Mouse (Mus musculus) small intestine, adult 2 months (tissue): ENCODE results near the gene Tnfsf14. TPM values are rescaled to one million over a fixed set of nuclear protein-coding genes. Genes with fewer than 3 reads are reported as not detected.

Experiments used
- H3K27ac ChIP-seq: fragments of 200-500 bp; 2 replicates; pipeline ENCODE4 v1.5.1; 2012; ENCODE audit warnings: low read depth, low read length, control low read depth, inconsistent platforms; ENCODE audit not compliant: insufficient read depth
- H3K27me3 ChIP-seq: fragments of 200-500 bp; 2 replicates; pipeline ENCODE4 v1.6.1; 2012; ENCODE audit warnings: mild to moderate bottlenecking, moderate library complexity, low read length, inconsistent platforms; ENCODE audit not compliant: control insufficient read depth, insufficient read depth
- H3K36me3 ChIP-seq: fragments of 200-500 bp; 2 replicates; pipeline ENCODE4 v1.6.1; 2012; ENCODE audit warnings: mild to moderate bottlenecking, low read length, control low read depth, inconsistent platforms; ENCODE audit not compliant: control insufficient read depth, insufficient read depth
- H3K4me1 ChIP-seq: fragments of 200-500 bp; 2 replicates; pipeline ENCODE4 v1.6.1; 2012; ENCODE audit warnings: low read length, inconsistent platforms, mixed read lengths; ENCODE audit not compliant: control insufficient read depth, insufficient read depth, insufficient read length
- H3K4me3 ChIP-seq: fragments of 200-500 bp; 2 replicates; pipeline ENCODE4 v1.5.1; 2012; ENCODE audit warnings: low read depth, mild to moderate bottlenecking, control low read depth, inconsistent platforms, low read length, moderate library complexity
- CTCF ChIP-seq: fragments of 200-500 bp; IDR thresholded peaks from 2 replicates; pipeline ENCODE4 v1.5.1; 2012; ENCODE audit warnings: low read depth, mild to moderate bottlenecking, control low read depth, inconsistent platforms, low read length, moderate library complexity, mixed read lengths; ENCODE audit not compliant: insufficient replicate concordance, insufficient read length; ENCODE audit errors: extremely low read depth
- POLR2A ChIP-seq: fragments of 200-500 bp; IDR thresholded peaks from 2 replicates; pipeline ENCODE4 v1.6.1; 2012; ENCODE audit warnings: low read depth, mild to moderate bottlenecking, control low read depth, inconsistent platforms, low read length, moderate library complexity
- WGBS: fragments of 180-500 bp; shearing (Covaris S2); methylation state at CpG from one replicate; pipeline ENCODE4 v1.1.7; 2018; 5-methylcytosine and 5-hydroxymethylcytosine counted together
- polyA plus RNA-seq: library from polyadenylated mRNA; depleted of rRNA; stranded (reverse); fragments of >200 nt; gene quantifications from 2 replicates; pipeline ENCODE4 v1.2.3, GENCODE M21; 2012; rRNA removed

Gene Tnfsf14
- polyA plus RNA-seq: 0.79 and 0.98 TPM in 2 replicates

DNA sequence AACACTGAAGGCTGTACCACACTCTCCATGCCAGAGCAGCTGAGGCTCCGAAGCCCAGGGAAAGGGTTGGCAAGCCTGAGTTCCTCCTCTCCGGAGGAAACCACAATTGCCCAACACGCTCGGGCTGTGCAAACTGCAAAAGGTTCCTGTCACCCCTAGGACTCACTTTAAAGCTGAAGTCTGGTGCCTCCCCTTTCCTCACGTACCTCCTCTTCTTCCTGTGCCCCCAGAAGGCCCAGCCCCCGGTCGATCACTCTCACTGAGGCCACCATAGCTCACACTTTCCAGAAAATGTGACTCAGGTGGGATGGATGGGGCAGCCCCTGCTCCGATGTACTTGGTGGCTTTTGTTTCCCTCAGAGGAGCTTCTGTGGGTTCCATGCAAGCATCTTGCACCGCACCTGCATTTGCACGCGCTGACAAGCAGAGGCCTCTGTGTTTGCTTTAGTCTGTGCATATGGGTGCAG, at the start of gene Tnfsf14:
TSS of gene Tnfsf14 (minus strand) at position 137 of the 467 bp plus-strand sequence.
- H3K4me3 ChIP-seq: peak within 1 kb of the TSS; percentile 40
- WGBS: 68% methylated on average over 11 of the region's 11 CpGs

DNA sequence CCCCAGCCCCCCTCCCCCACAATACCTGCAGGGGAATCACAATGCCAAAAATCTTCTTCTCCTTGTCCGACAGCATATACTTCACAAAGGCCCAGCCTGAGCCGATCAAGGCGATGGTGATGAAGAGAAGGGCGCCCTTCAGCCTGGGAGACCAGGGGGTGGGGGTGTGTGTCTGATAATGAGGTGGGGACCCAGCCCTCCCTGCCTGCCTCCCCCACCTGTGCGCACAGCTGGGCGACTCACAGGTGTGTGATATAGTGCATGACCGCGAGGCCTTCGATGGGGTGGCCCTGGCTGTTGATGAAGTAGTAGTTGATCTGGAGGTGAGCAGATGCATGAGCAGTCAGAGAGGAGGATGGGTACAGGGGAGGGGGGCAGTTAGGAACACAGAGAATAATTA, 43.2 kb upstream of the Tnfsf14 start:
- 95% methylated on average over 9 of the region's 9 CpGs for WGBS
- peaks cover 32% of the 10 kb centered on the region for H3K36me3 ChIP-seq
- peaks cover 13% of the 10 kb centered on the region for H3K4me1 ChIP-seq
- no peak for TF ChIP-seq CTCF
- no peaks in the 10 kb centered on the region for H3K27me3 ChIP-seq
- no peak overlapping the region for H3K27ac ChIP-seq
- H3K4me3 ChIP-seq: no peak overlapping the region

More for the DNA sequence above, at the start of gene Tnfsf14:
- H3K27me3 ChIP-seq: no peaks in the 10 kb centered on the region
- H3K36me3 ChIP-seq: no peaks in the 10 kb centered on the region
- no peaks in the 10 kb centered on the region for H3K4me1 ChIP-seq
- TF ChIP-seq CTCF (no peak), POLR2A (no peak)
- no peak within 1 kb of the TSS for H3K27ac ChIP-seq

DNA sequence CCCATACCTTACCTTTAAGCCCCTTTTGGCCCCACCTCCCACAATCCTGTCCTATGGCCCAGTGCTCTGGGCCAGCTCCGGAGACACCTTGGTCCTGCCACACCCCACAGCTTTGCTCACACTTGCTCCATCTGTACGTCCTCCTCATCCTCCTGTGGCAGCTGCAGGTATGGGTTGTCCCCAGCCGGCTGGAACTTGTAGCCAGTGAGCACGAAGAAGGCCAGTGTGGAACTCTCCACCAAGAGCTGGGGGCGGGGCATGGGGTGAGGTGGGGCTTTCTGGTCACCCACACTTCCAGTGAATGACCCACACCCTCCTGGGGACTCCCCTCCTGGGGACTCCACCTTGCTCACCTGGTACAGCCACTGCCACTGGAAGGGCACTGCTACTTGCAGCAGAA, 41.8 kb upstream of the Tnfsf14 start:
- H3K27me3 ChIP-seq: no peaks in the 10 kb centered on the region
- no peak overlapping the region for H3K27ac ChIP-seq
- H3K36me3 ChIP-seq: peaks cover 29% of the 10 kb centered on the region
- 70% methylated on average over 5 of the region's 5 CpGs for WGBS
- H3K4me1 ChIP-seq: peaks cover 23% of the 10 kb centered on the region
- TF ChIP-seq POLR2A (no peak), CTCF (no peak)
- H3K4me3 ChIP-seq: peak overlapping the region; percentile 64

DNA sequence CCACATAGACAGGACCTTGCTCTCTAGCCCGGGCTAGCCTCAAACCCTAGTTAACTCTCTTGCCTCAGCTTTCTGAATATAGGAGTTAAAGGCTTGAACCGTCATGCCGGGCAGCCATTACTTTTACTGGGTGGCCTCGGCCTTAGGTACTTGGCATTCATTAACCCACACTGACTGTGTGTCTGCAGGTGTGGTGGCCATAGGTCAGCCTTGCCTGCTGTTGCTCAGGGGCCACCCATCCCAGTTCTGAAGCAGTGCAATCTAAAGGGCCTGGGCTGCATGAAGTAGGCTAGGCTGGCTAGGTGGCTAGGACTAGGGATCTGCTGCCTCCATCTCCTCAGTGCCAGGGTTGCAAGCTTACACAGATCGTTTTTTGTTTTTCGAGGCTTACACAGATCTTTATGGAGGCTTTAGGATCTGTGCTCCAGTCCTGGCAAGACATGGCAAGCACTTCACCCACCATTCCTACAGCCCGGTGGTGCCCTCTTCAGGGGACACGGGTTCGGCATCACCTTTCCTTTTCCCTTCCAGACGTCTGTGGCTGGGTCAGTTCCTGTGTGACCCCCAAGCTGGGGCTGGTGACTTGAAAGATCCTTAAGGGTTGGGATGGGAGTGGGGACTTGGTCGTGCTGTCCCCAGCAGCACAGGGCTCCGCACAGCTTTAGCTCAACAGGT, 40.4 kb upstream of the Tnfsf14 start:
- Histone ChIP-seq H3K27me3 (no peaks in the 10 kb centered on the region), H3K4me3 (peak overlapping the region; percentile 64), H3K36me3 (peaks cover 29% of the 10 kb centered on the region), H3K27ac (peak overlapping the region; percentile 92), H3K4me1 (peaks cover 31% of the 10 kb centered on the region)
- peak; percentile 40; the same call in 1 of the 2 replicates for TF ChIP-seq CTCF
- TF ChIP-seq POLR2A: peak; percentile 38; the same call in 1 of the 2 replicates
- WGBS: 37% methylated on average over 12 of the region's 12 CpGs

DNA sequence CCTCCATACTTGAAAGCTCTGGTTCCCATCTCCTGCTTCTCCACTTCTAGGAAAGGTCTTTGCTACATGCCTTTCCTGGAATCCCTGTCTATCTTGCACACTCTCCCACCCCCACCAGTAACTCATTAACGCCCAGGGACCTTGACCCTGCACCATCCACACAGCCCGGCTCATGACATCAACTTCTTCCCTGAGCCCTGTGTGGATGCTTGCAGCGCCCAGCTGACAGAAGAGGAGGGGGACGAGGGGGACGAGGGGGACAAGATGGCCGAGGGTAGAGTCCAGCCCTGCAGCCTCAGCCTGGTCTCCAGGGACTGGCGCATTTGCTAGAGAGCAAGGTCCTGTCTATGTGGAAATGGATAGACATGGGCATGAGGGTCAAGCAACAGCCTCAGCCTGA, 39.1 kb upstream of the Tnfsf14 start:
- Histone ChIP-seq H3K27me3 (no peaks in the 10 kb centered on the region), H3K4me3 (peak overlapping the region; percentile 64), H3K36me3 (peaks cover 25% of the 10 kb centered on the region), H3K4me1 (peaks cover 31% of the 10 kb centered on the region), H3K27ac (peak overlapping the region; percentile 92)
- 11% methylated on average over 7 of the region's 7 CpGs for WGBS
- no peak; the same call in 1 of the 2 replicates for TF ChIP-seq POLR2A
- TF ChIP-seq CTCF: no peak

DNA sequence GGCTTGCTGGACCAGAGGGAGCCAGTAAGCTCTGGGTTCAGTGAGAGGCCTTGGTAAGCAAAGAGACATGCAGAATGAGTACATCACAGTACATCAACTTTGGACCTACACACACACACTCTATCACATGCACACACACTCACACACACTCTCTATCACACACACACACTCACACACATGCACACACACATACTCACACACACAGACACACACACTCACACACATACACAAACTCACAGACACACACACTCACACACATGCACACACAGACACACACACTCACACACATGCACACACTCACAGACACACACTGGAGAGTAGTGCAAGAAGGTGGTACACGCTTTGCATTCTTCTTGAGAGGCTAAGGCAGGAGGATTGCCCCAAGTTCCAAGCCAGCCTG, 38.2 kb upstream of the Tnfsf14 start:
- peaks cover 17% of the 10 kb centered on the region for H3K36me3 ChIP-seq

DNA sequence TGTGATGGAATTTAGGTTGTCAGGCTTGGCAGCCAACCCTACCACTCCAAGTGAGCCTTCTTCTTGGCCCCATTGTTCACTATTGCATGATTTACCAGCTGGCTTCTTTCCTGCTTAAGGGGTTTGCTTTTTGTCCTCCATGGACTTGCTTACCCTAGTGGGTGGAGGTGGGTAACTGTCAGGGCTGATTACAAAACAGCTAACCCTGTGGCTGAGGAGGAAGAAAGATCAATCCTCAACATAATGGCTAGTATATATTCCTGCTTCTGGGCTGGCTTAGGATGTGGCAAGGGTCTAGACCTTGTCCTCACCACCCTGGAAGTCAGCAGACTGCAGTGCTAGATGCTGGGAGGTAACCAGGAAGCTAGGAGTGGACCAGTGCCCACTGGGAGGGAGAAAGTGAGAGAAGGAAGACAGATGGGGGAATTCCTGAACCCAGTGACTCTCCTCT, 37.4 kb upstream of the Tnfsf14 start:
- TF ChIP-seq CTCF (no peak), POLR2A (no peak)
- Histone ChIP-seq H3K36me3 (peaks cover 9% of the 10 kb centered on the region), H3K27ac (peak overlapping the region; percentile 44), H3K4me3 (no peak overlapping the region), H3K27me3 (no peaks in the 10 kb centered on the region), H3K4me1 (peaks cover 31% of the 10 kb centered on the region)

More for the DNA sequence above, 38.2 kb upstream of the Tnfsf14 start:
- Histone ChIP-seq H3K4me3 (no peak overlapping the region), H3K4me1 (peaks cover 31% of the 10 kb centered on the region), H3K27me3 (no peaks in the 10 kb centered on the region), H3K27ac (peak overlapping the region; percentile 92; the same call in 1 of the 2 replicates)
- 80% methylated on average over 1 of the region's 1 CpGs for WGBS
- TF ChIP-seq POLR2A: no peak
- no peak for TF ChIP-seq CTCF

DNA sequence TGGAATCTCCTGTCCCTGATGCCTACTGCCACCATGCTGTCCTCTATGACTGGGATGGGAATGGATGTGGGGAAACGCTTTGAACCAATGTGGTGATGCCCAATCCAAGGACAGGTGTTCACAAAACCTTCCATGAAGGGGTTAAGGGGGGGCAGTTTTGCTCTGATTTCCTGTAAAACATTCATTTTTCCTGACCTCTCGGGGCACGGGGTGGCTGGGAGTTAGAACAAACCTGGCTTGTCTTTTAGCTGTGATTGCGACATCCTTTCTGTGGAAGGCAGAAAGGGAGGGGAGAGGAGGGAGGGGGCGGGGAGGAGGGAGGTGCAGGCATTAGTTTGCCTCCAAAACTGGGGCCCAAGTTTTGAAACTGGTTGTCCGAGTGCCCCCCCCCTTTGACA, 36.8 kb upstream of the Tnfsf14 start:
- no peak overlapping the region for H3K27ac ChIP-seq
- no peaks in the 10 kb centered on the region for H3K27me3 ChIP-seq
- 24% methylated on average over 5 of the region's 6 CpGs for WGBS
- no peak overlapping the region for H3K4me3 ChIP-seq
- TF ChIP-seq CTCF (no peak), POLR2A (no peak)
- H3K4me1 ChIP-seq: peaks cover 28% of the 10 kb centered on the region
- H3K36me3 ChIP-seq: peaks cover 3% of the 10 kb centered on the region
